Mouse (Mus musculus) kidney, postnatal 0 days (tissue): ENCODE results near the gene Cbx3. TPM values are rescaled to one million over a fixed set of nuclear protein-coding genes. Genes with fewer than 3 reads are reported as not detected.

ENCODE experiments used
- ATAC-seq: fragments of 200-750 bp; cut with Nextera tagmentation; replicated peaks from 2 replicates; pipeline ENCODE4 v1.8.0; 2017; ENCODE audit warnings: low read depth, moderate number of reproducible peaks, moderate TSS enrichment, moderate library complexity; ENCODE audit not compliant: low FRiP score
- DNase-seq: peaks from one replicate; pipeline ENCODE4 v3.0.0-alpha.2; 2016; ENCODE audit warnings: low spot score
- H3K27ac ChIP-seq: fragments of 300-500 bp; sonication (generic); 2 replicates; pipeline ENCODE4 v1.5.1; 2014; ENCODE audit warnings: mild to moderate bottlenecking
- H3K27me3 ChIP-seq: fragments of 300-500 bp; sonication (generic); 2 replicates; pipeline ENCODE4 v1.6.1; 2014; ENCODE audit warnings: low read length, mixed read lengths; ENCODE audit not compliant: insufficient read depth
- H3K36me3 ChIP-seq: fragments of 300-500 bp; sonication (generic); 2 replicates; pipeline ENCODE4 v1.6.1; 2014; ENCODE audit warnings: low read length, mixed read lengths; ENCODE audit not compliant: insufficient read depth
- H3K4me1 ChIP-seq: fragments of 300-500 bp; sonication (generic); replicated peaks from 2 replicates; pipeline ENCODE4 v1.6.1; 2014; ENCODE audit warnings: antibody characterized with exemption, low read length, mixed read lengths; ENCODE audit not compliant: insufficient read depth
- H3K4me2 ChIP-seq: fragments of 300-500 bp; sonication (generic); 2 replicates; pipeline ENCODE4 v1.6.1; 2014; ENCODE audit warnings: mild to moderate bottlenecking, low read length, moderate library complexity, mixed read lengths
- H3K4me3 ChIP-seq: fragments of 300-500 bp; sonication (generic); replicated peaks from 2 replicates; pipeline ENCODE4 v1.5.1; 2014; ENCODE audit warnings: low read depth, low read length
- H3K9ac ChIP-seq: fragments of 300-500 bp; sonication (generic); 2 replicates; pipeline ENCODE4 v1.6.1; 2014; ENCODE audit warnings: low read depth, low read length
- H3K9me3 ChIP-seq: fragments of 300-500 bp; sonication (generic); replicated peaks from 2 replicates; pipeline ENCODE4 v1.6.1; 2016; ENCODE audit warnings: low read length, inconsistent platforms, mixed read lengths
- CTCF ChIP-seq: IDR thresholded peaks from 2 replicates; pipeline ENCODE4 v1.5.1; 2016; ENCODE audit warnings: antibody characterized with exemption, low read depth, mild to moderate bottlenecking, moderate library complexity
- WGBS: fragments of 180-500 bp; shearing (Covaris S2); extraction: QIAGEN DNeasy Blood & Tissue Kit; methylation state at CpG from one replicate; pipeline ENCODE4 v1.1.7; 2014; 5-methylcytosine and 5-hydroxymethylcytosine counted together
- polyA plus RNA-seq: library from polyadenylated mRNA; unstranded; fragments of >200 nt; fragmentation: Nextera tagmentation; extraction: Ambion mirVana; gene quantifications from 2 replicates; pipeline ENCODE4 v1.2.1, GENCODE M21; 2015

Cbx3 gene
- 445 and 447 TPM in 2 replicates for polyA plus RNA-seq

DNA sequence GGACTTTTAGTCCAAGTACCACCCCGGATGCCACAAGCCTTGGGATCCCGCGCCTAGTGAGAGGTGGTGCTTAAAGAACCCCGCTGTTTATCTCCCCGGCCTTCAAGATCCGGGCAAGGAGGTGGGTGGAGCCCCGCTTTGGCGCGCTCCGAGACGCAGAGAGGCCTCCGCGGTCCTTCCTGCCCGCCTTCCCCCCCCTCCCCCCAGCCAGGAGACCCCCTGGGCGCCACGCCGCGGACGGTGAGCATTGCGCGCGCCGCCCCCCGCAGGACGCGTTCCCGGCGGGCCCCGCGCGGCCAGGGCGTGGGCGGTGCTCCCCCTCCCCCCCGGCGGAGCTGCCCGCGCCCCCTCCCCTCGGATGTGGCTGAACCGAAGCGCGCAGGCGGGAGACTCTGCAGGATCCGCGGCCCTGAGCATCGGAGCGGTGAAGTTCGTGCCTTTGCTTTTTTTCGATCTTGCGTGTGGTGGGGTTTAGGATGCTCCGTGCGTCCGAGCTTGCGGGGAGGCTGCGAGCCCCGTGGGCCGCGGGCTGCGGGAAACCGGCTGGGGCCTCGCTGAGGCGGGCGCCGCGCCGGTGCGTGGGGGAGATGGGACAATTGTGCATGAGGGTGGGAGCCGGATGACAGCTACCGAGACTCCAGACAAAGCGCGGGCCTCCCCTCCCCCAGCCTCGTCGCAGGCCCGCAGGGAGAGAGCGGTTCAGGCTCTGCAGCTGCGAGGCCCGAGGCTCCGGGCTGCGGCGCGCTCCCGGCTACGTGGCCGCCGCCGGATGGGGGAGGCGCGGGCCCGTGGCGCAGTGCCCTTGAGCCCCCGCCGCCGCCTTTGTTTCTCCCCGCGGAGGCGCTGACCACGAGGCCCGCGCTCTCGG lies at the start of gene Cbx3:
Gene Cbx3 (plus strand): TSS at position 50 of the 868 bp plus-strand sequence.
- WGBS: under 1% methylated on average over 70 of the region's 99 CpGs
- Histone ChIP-seq H3K9me3 (no peaks in the 10 kb centered on the region), H3K36me3 (peaks cover 15% of the 10 kb centered on the region), H3K4me3 (peak within 1 kb of the TSS; percentile 100), H3K9ac (peak within 1 kb of the TSS; percentile 100), H3K4me2 (peak within 1 kb of the TSS; percentile 61), H3K27ac (peak within 1 kb of the TSS; percentile 100), H3K4me1 (peaks cover 20% of the 10 kb centered on the region), H3K27me3 (no peaks in the 10 kb centered on the region)
- DNase-seq (peak; percentile 96), ATAC-seq (peak; percentile 82)
- no peak for TF ChIP-seq CTCF

DNA sequence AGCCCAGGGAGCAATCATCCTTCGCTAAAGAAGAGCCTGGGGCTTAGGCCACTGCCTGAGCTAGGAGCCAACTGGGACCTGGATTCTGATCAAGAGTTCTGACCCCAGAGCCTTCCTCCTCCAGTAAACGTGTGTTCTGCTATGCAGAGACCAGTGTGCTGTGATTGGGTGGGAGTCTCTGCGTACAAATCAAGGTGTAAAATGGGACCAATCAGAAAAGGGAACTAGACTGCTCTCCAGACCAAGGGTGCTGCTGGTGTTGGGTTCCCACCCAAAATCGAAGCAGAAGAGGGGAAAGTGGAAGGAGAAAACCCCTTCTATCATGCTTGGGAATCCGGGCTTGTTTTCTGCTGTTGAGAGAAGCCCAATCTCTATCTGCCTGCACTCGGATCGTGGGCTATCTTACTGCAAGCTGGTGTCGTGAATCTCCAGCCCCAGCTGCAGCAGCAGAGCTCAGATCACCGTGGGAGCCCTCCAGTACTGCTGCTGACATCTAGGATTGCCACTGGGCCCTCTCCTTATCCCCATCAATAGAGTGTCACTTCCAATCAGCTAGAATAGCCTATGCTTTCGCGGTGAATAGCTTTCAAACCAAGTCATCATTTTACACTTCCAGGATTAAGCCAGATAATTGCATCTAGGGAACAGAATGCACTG lies 46.6 kb upstream of the Cbx3 start:
- H3K27me3 ChIP-seq: no peaks in the 10 kb centered on the region
- ATAC-seq (no peak), DNase-seq (no peak)
- H3K4me2 ChIP-seq: no peak overlapping the region
- no peaks in the 10 kb centered on the region for H3K36me3 ChIP-seq
- H3K9me3 ChIP-seq: no peaks in the 10 kb centered on the region
- WGBS: 52% methylated on average over 11 of the region's 11 CpGs
- H3K9ac ChIP-seq: no peak overlapping the region
- no peak overlapping the region for H3K4me3 ChIP-seq
- no peak overlapping the region for H3K27ac ChIP-seq
- TF ChIP-seq CTCF: no peak
- no peaks in the 10 kb centered on the region for H3K4me1 ChIP-seq

DNA sequence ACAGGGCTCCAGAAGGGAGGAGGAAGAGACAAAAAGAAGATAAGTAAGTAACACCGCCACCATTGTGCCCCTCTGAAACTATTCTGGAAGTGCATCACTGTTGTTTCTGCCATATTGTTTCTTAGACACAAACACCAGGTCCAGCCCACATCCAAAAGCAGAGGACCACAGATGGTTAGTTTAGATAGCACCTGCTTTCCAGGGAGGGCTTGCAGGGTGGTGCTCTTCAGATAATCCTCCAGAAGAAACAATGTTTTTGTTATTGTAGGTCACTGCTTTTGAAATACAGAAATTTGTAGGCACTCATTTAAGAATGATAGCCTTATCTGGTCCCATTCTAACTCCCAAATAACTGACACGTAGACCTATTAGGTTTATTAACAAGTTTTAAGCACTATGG lies 45.6 kb upstream of the Cbx3 start:
- Histone ChIP-seq H3K4me2 (no peak overlapping the region), H3K27me3 (no peaks in the 10 kb centered on the region), H3K4me1 (no peaks in the 10 kb centered on the region), H3K27ac (no peak overlapping the region), H3K9ac (no peak overlapping the region), H3K4me3 (no peak overlapping the region), H3K9me3 (no peaks in the 10 kb centered on the region), H3K36me3 (no peaks in the 10 kb centered on the region)
- TF ChIP-seq CTCF: no peak
- WGBS: 92% methylated on average over 2 of the region's 2 CpGs
- DNase-seq (no peak), ATAC-seq (no peak)

GRCm38 (mm10) chr6:51432535-51433397 lies 37.4 kb upstream of the Cbx3 start, which contains the start of gene Nfe2l3:
TSS of gene Nfe2l3 (plus strand) at chr6:51432670.
- peak; percentile 72 for DNase-seq
- no peak within 1 kb of the TSS for H3K27ac ChIP-seq
- peak; percentile 88 for ATAC-seq
- no peak for TF ChIP-seq CTCF
- no peaks in the 10 kb centered on the region for H3K9me3 ChIP-seq
- no peaks in the 10 kb centered on the region for H3K36me3 ChIP-seq
- under 1% methylated on average over 65 of the region's 74 CpGs for WGBS
- peaks cover 8% of the 10 kb centered on the region; the same call in 1 of the 2 replicates for H3K27me3 ChIP-seq
- H3K4me1 ChIP-seq: 0 out of 2 replicates have a peak, but pooled peaks cover 4% of the 10 kb centered on the region
- peak within 1 kb of the TSS; percentile 44 for H3K4me3 ChIP-seq
- H3K4me2 ChIP-seq: peak within 1 kb of the TSS; percentile 89
- H3K9ac ChIP-seq: peak within 1 kb of the TSS; percentile 57

DNA sequence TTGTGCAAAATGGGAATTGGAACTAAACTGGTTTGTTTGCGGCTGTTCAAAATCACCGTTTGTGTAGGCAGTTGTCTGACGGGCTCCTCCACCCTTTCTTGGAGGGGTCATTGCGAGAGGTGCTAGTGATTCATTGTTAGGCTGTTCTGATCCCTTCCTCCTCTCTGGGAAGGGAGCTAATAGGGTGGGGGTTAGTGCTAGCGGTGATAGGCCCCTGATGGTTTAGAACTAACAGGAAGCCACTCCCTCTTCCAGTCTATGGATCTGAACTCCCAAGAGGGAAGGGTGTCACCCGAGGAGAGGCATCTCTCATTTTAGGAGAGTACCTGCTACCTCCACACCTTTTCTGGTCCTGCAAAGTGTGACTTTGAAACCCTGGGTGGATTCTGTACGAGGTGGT lies 35.9 kb upstream of the Cbx3 start:
- Histone ChIP-seq H3K9me3 (no peaks in the 10 kb centered on the region), H3K36me3 (no peaks in the 10 kb centered on the region), H3K27ac (no peak overlapping the region), H3K9ac (no peak overlapping the region), H3K4me3 (no peak overlapping the region), H3K27me3 (peaks cover 8% of the 10 kb centered on the region; the same call in 1 of the 2 replicates), H3K4me2 (peak overlapping the region; percentile 89; the same call in 1 of the 2 replicates), H3K4me1 (0 out of 2 replicates have a peak, but pooled peaks cover 4% of the 10 kb centered on the region)
- DNase-seq: no peak
- no peak for TF ChIP-seq CTCF
- WGBS: 28% methylated on average over 7 of the region's 7 CpGs
- no peak for ATAC-seq
